Mouse (Mus musculus): ENCODE data around the gene Phgr1.
A peak's percentile ranks its signal among the peaks of the same experiment; 100 is the strongest.

The Phgr1 gene

GRCm38 (mm10) chr2:118772158-118772874 lies at the start of gene Phgr1:
Gene Phgr1 (plus strand): TSS chr2:118772769.
- no peak for DNase-seq

GRCm38 (mm10) chr2:118723693-118724486 lies 48.7 kb upstream of the Phgr1 start:
- no peak for DNase-seq

GRCm38 (mm10) chr2:118725511-118725910 lies 47.1 kb upstream of the Phgr1 start:
- DNase-seq, result no peak

GRCm38 (mm10) chr2:118726873-118727272 lies 45.7 kb upstream of the Phgr1 start:
- DNase-seq, result no peak

- DNase-seq, result peak; percentile 65
Measured at GRCm38 (mm10) chr2:118727911-118728310, 44.7 kb upstream of the Phgr1 start.

GRCm38 (mm10) chr2:118728337-118728736 lies 44.2 kb upstream of the Phgr1 start, which contains the start of gene Plcb2:
Gene Plcb2 (minus strand): TSS chr2:118728438.
- DNase-seq, result peak; percentile 62

GRCm38 (mm10) chr2:118729194-118729593 lies 43.4 kb upstream of the Phgr1 start:
- no peak for DNase-seq

GRCm38 (mm10) chr2:118729816-118730621 lies 42.5 kb upstream of the Phgr1 start:
- no peak for DNase-seq

GRCm38 (mm10) chr2:118730622-118730915 lies 42.0 kb upstream of the Phgr1 start:
- DNase-seq, result peak; percentile 90

- no peak for DNase-seq
Measured at GRCm38 (mm10) chr2:118731981-118732380, 40.6 kb upstream of the Phgr1 start.

GRCm38 (mm10) chr2:118733341-118733740 lies 39.2 kb upstream of the Phgr1 start:
- DNase-seq, result no peak

GRCm38 (mm10) chr2:118740341-118740740 lies 32.2 kb upstream of the Phgr1 start:
- no peak for DNase-seq

GRCm38 (mm10) chr2:118741183-118741582 lies 31.4 kb upstream of the Phgr1 start:
- DNase-seq, result no peak

- DNase-seq, result peak; percentile 68
Measured at GRCm38 (mm10) chr2:118743261-118743943, 29.2 kb upstream of the Phgr1 start.

GRCm38 (mm10) chr2:118744621-118745020 lies 27.9 kb upstream of the Phgr1 start:
- no peak for DNase-seq

- DNase-seq, result peak; percentile 94
Measured at GRCm38 (mm10) chr2:118745232-118745884, 27.2 kb upstream of the Phgr1 start, which contains the start of gene Inafm2. Gene Inafm2 (plus strand): TSS chr2:118745758.

- DNase-seq, result peak; percentile 49
Measured at GRCm38 (mm10) chr2:118745915-118746901, 26.4 kb upstream of the Phgr1 start.

GRCm38 (mm10) chr2:118747301-118747960 lies 25.1 kb upstream of the Phgr1 start:
- peak; percentile 75 for DNase-seq

- DNase-seq, result no peak
Measured at GRCm38 (mm10) chr2:118749341-118749884, 23.2 kb upstream of the Phgr1 start.

GRCm38 (mm10) chr2:118750476-118750875 lies 22.1 kb upstream of the Phgr1 start:
- no peak for DNase-seq

Data from lung, postnatal 10 days (tissue).